Mouse (Mus musculus): Measurements from ENCODE around the gene Pnpo.

GRCm38 (mm10) chr11:96969280-96969722 is 25.5 kb upstream of the Pnpo start:
- TF ChIP-seq CTCF (IDR thresholded peaks at IDR 0.05; ENCODE audit: control insufficient read depth, insufficient read depth, low read length) (no peak), POLR2A (IDR thresholded peaks at IDR 0.05; ENCODE audit: borderline replicate concordance, control insufficient read depth, low read depth, low read length) (no peak)
